Mouse (Mus musculus): Measurements from ENCODE around the gene Iars.

Iars gene

DNA sequence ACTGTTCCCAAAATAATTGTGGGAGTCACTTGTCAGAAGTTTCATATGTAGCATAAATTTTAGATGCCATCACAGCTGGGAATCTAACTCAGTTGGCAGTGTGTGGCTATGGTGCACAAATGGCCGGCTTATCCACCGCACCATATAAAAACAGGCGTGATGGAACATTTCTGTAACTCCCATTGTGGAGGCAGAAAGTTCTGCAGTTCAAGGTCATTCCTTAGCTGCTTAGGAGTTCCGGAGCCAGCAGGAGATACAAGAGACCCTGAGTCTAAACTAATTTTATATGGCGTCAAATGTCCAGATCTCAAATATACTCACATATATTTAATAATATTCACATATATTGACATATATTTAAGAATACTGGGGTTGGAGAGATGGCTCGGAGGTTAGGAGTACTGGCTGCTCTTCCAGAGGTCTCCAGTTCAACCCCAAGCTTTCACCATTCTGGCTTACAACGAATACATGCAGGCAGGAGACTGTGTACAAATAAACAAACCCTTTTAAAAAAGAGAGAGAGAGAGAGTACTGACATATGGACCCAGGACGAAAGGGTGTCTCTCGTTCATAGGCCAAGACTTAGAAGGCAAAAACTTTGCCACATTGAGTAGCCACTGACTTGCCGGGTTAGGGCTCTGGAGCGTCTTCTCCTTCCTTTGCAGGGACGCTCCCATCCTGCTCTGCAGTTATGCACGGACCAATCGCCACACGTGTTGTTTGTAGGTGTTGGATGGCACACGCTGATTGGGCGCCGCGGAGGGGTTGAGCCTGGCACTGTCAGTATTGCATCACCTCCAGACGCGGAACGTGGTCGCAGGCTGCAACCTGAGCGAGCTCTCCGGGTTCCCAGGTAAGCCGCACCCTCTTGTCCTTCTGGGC, at the start of gene Iars:
TSS of gene Iars (plus strand) at position 750 of the 882 bp plus-strand sequence.
- peak; percentile 98 to 100 for DNase-seq (ENCODE audit: low spot score in 2 of 2)

DNA sequence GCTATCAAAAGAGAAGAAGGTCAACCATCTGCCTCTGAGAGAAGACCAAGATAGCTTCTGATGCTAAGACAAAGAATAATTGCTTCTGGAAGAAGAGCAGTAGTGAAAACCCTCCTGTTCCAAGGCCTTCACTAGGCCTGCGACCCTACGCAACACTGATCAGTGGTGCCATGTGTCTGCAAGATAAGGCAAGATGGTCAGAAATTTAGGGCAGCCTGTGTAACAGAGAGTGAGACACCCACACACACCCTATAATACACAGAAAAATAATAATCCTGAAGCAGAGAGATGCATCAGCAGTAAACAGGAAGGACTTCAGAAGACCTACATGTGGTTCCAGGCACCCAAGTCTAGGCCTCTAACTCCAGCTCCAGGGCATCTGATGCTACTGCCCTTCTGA, 41.9 kb upstream of the Iars start:
- DNase-seq (ENCODE audit: low spot score in 2 of 2): no peak

DNA sequence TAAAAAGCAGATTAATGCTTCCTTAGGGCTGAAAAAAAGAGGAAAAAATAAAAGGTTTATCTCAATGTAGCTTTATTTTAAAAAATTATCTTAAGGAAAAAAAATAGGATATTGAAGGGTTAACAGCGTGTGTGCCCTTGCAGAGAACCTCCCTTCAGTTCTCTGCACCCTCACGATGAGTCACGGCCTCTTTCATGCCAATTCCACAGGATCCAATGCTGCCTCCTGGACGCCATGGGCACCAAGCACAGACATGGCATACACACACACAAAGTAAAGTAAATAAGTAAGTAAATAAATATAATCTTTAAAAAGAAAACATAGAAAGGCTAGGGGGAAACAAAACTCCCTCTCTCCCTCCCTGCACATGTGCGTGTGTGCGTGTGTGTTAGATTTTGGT, 39.2 kb upstream of the Iars start:
- DNase-seq (ENCODE audit: low spot score in 2 of 2): no peak

DNA sequence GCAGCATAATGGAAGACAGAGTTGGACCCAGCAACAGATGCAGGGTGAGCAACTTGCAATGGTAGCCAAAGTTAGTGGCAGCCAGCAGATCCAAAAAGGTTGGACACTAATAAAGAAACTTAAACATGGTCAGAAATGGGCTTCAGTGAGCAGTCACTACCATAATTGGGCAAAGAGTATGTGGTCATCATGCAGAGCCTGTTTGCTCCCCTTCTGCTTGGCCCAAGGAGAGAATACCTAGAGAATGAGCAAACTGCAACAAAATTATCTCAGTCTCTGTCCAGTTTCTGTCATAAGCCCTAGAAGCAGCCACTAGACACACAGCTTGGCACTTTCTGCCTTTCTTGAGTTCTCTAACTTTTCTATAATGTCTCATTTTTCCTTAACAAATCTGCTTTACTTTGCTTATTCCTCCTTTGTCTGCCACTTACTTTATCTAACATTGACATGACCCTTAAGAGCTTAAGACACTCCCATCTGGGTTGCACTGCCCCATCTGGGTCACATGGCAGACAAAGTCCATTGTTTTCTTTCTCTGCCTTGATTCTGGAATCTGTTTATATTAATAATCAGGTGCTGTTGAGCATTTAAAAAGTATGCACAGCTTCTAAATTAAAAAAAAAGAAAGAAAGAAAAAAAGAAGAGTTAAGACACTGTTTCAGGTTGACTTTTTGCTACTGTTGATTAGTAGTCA, 38.1 kb upstream of the Iars start:
- DNase-seq (ENCODE audit: low spot score in 2 of 2): no peak

DNA sequence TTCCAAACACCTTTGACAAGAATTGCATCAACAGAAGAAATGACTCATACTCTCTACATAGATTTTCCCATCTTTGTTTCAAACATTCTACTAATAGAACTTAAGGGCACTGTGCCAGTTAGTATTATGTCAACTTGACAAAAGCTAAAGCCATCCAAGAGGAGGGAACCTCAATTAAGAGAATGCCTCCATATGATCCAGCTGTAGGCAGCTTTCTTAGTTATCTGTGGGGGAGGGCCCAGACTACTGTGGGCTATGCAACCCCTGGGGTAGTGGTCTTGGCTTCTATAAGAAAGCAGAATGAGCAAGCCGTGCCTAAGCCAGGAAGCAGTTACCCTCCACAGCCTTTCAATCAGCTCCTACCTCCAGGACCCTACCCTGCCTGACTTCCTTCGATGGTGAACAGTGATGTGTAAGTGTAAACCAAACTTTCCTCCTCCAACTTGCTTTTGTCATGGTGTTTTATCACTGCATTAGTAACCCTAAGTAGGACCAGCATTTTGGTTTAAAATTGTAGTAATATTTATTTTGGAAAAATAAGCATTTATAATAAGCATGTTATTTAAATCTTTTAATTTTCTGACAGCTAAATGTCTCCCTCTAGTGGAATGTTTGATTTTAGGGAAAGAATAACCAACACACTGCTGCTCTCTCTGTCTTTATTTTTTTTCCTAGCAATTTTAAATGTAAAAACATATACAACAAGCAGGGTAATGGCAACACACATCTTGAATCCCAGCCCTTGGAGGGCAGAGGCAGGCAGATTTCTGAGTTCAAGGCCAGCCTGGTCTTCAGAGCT, 37.0 kb upstream of the Iars start:
- no peak for DNase-seq (ENCODE audit: low spot score in 2 of 2)

DNA sequence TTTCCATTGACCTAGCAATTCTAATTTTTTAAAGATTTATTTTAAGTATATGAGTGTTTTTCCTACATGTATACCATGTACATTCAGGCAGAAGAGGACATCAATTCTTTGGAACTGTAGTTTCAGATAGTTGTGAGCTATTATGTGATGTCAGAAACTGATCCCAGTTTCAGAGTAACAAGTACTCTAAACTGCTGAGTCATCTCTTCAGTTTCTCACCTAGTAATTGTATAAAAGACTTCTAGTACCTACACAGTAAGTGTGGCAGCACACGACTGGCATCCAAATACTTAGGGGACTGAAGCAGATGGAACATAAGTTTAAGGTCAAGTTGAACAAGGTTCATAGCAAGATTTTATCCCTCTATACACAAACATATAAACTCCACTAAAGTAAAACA, 35.9 kb upstream of the Iars start:
- no peak for DNase-seq (ENCODE audit: low spot score in 2 of 2)

DNA sequence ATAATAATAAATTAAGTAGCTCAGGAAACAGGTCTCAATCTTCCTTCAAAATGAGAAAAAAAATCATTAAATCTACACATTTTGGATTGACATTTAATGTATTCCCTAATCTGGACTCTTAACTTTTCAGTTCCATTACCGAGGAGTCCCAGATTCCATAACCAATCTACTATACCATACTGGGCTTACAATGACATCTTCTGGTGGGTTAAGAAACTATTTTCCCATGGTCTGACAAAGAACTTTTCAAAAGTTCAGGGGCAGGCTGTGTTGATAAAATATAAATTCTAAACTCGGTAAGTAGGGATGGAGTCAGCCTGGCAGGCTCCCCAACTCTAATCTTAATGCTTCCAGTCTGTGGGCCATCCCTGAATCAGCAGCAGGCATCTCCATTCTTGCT, 30.8 kb upstream of the Iars start:
- DNase-seq (ENCODE audit: low spot score in 2 of 2): no peak

DNA sequence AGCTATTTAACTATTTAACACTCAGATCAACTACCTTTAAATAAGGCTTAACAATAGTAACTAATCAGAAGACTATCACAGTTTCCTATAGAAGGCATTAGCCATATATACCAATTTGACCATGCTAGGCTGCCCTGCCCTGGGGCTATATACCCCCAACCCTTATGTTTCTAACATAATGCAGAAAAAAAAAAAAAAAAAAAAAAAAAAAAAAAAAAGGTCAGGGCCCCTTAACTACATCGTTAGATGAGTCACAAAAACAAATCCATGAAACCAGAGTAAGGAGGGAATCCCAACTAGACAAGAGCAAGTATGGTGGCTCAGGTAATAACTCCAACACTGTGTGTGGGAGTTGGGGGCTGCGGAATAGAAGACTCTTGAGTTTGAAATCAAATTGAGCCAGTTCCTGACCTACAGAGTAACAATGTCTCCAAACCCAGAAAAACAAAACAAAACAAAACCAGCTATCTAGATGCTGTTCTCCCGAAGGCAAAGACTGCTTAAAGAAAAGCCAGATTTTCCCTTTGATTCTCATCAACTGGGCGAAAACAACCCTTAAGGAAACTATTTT, 30.0 kb upstream of the Iars start:
- DNase-seq (ENCODE audit: low spot score in 2 of 2): no peak

DNA sequence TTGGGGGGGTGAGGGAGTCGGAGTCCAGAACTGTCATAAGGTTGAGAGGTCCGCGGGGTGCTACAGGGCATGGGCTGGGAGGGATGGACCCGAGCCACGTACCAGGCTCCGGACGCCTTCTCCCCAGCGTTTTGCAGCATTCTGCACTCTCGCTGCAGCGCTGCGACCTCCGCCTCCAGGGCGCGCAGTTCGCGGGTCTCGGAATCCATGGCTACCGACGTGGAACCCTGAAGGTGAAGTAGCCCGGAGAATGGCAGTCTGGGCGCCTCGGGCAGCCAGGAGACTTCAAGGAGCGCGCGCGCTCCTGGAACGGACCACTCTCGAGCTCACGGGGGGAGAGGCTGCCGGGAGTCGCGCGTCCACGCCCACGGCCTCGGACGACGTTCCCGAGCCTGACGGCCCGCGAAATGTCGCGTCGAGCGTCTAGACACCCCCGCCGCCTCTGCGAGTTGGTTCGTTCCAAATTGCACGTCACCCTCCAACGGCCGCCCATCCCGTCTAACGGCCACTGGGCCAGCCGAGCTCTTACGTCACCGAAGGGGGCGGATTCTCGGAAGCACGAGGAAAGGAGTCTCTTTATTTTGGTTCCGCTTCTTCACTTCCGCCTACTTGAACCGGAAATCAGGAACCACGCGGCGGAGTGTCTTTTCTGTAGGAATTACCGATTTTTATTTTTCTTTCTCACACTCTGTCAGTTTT, 29.3 kb upstream of the Iars start, which contains the start of the genes Cenpp and Nol8:
TSS of gene Cenpp (minus strand) at position 305 of the 699 bp plus-strand sequence.
TSS of gene Nol8 (plus strand) at position 598 of the 699 bp plus-strand sequence.
- peak; percentile 97 to 99 for DNase-seq (ENCODE audit: low spot score in 2 of 2)

DNA sequence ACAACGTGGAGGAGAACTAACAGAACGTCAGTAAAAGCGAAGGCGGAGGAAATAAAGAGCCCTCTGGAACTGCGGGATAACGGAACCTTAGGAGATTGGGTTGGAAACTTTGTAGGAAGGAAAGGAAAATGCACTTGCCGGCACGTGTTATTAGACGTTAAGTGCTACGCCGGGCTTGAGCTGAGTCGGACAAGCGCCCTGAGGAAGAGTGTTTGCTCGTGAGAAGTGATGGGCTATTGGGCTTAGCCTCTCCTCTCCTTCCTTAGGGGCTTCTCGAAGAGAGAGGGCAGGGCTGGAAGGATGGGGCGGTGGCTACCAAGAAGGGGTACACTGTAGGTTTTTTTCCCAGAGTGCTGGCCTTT, 28.7 kb upstream of the Iars start:
- no peak for DNase-seq (ENCODE audit: low spot score in 2 of 2)

DNA sequence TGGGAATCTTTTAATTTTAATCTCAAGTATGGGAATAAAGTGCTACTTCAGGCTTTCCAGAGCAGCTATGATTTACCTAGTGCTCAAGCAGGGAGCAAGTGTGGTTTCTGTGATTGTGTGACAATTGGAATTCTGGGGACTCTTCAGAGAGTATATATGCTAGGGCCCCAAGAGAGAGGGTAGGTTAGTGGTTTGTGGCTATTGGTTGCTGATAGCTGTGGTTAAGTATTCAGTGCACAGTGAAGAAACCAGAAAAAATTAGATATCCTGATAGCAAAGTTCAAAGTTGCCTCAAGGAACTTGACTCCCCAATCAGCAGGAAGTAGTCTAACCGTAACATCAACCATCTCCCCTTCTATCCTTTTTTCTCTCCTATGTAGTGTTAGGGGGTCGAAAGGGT, 4.1 kb upstream of the Iars start:
- no peak for DNase-seq (ENCODE audit: low spot score in 2 of 2)

DNA sequence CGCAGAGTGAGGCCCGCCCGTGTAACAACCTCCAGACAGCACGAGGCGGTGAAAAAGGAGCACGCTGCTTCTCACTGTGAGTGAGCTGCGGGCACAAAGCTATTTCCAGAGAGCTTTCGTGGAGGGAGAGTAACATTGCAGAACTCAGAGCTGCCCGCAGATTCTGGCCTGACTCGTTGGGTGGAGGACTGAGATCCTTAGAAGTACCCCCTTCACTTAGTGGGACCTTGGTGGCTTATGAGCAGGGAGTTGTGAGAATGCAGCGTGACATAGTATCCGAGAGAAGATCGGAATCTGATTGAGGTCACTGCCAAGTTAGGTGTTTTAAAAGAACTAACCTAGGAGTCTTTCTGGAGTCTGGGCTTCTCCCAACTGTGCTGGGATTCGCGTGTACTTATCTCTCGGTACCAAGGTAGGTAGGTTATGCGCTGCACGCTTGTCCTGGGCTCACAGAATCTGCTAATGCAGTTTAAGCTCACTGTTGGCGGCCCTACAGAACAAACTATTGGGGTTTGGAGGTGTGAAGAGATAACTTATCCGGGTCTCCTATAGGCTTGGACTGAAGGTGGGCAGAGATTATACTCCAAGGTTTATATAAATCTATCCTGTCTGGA, 440 bp downstream of the Iars start:
- no peak for DNase-seq (ENCODE audit: low spot score in 2 of 2)

DNA sequence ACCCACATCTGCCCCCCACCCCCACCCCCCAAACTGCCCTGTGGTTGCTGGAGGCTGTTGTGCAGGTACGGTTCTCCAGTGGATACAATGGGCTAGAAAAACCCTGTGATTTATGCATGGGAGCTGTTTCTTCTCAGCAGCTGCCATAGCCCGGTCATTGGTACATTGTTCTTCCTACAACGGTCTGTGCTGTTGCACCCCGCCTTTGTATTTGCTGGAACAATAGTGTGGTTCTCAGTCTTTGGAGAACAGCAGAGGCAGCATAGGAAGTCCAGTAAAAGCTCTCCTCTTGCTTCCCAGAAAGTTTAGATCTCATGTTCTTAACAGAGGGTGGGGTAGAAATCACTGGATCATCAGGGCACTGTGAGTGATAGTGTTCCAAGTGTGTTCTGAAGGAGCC, 2.4 kb downstream of the Iars start:
- no peak for DNase-seq (ENCODE audit: low spot score in 2 of 2)

DNA sequence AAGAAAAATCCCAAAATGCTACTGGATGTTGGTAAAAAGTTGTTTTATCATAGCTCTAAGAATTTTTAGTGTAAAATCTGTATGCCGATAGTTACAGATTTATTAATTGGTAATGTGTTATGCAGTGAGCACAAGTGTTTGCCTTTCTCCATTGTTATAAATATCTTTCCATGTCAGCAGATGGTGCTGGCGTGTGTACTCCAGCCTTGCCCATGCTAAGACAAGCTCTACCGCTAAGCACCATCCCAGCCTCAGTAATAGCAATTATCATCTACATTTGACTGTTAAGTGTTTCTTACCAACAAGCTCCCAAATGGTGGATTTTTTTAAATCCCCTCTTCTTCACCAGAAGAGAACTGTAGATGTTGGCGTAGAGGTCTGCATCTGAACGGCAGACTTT, 9.2 kb downstream of the Iars start:
- no peak for DNase-seq (ENCODE audit: low spot score in 2 of 2)

DNA sequence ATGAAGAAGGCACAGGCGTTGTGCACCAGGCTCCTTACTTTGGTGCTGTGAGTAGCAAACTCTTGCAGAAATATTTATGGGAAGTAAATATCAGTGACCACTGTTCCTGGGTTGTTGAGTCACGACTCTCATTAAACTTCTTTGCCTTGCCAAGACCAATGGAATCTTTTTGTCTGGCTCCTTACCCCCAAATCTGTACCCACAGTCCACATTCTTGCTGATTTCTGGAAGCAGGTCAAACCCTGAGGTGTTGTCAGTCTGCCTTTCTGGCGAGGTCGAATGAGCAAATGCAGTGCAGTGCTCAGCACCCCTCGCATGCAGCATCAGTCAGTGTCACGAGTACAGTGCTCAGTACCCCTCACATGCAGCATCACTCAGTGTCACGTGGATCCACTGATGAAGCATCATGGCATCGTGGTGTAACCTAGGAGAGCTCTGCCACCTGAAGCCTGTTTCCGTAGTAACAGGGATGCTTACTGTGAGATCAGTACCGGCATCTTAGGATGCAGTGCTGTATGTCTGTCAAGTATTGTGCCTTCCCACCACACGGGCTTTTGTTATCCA, 21.4 kb downstream of the Iars start:
- no peak for DNase-seq (ENCODE audit: low spot score in 2 of 2)

DNA sequence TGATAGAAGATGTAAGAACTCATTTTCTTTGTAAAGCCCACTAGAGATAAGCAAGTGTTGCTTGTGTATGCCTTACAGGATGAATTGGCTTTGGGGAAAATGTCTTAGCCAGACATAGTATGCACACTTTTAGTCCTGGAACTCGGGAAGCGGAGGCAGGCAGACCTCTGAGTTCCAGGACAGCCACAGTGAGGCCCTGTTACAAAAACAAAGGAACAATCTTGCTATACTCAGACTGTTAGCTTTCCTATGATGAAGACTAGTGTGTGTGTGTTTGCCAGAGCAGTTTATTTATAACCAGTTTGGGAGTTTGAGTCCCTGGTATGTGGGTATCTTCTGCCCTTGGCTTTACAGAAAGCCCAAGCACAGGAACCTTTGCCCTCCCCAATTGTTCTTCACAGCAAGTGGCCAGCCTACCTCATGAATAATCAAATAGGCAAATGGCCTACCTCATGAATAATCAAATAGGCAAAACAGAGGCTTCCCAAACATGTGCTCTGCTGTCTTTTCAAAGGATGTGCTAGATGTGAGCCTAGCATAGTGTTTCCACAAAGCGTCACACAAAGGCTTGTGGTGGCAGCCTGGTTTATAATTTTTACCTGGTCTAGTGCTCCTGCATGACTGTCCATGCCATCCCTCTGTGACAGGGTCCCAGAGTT, 24.3 kb downstream of the Iars start:
- no peak for DNase-seq (ENCODE audit: low spot score in 2 of 2)

DNA sequence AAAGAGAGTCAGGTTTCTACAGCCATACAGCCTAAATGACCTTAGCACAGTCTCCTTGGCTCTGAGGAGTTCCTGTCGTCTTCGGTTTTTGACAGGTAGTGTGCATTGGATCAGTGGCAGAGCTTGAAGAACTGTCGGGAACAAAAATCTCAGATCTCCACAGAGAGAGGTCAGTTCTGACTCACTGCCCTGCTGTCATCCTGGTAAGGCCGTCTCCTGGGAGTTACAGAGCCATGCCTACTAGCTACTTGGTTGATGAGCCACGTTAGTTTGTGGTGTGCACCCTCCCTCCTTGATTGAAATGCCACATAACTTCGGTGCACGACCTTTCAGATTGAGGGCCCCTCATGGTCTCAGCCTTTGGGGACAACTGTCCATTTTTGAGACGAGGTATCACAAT, 26.4 kb downstream of the Iars start:
- no peak for DNase-seq (ENCODE audit: low spot score in 2 of 2)

DNA sequence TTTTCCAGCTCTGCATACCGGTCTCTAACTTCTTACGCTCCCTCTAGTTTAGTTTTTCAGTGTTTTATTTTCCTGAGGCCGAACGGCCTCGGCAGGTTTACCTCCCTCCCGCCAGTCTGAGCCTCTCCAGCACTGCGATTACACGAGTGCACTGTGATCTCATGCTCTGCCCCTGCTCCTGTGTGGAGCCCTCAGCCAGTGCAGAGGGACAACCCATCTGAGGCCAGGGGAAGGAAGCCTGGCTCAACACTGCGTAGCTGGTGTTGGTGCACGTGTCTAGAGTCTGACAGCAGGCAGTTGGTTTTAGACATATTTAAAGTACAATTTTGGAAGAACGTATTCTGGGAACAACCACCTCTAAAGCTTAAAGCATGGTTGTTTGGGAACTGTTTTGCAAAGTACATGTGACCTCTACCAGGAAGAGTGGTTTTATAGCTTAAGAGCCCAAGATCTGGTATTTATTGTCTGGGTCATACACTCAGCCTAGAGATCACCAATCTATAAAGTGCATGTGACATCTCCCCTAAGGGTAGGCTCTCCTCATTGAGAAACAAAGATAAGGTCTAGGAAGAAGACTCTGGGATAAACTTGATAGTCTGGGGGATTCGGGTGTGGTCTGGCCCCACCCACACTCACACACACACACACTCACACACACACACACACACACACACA, 30.3 kb downstream of the Iars start:
- DNase-seq (ENCODE audit: low spot score in 2 of 2): no peak

DNA sequence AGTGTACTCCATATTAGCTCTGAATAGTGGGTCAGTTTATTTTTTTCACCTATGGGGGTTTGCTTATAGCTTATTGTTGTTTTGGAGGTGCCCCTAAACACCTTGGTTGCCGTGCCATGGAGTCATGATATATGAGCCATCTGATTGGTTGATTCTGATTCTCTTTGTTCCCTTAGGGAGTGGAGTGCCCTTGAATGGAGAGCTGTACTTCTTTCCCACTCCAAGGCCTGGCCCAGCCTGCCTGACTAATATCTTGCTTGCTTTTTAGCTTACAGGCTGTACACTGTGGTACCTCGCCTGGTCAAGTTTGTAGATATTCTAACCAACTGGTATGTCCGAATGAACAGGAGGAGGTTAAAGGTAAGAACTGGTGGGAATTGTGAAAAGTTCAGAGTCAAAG, 37.4 kb downstream of the Iars start:
- no peak for DNase-seq (ENCODE audit: low spot score in 2 of 2)
